Mouse (Mus musculus) thymus, adult 2 months (tissue): ENCODE results near the gene Lhpp.

ENCODE experiments used
- CTCF ChIP-seq: fragments of 200-500 bp; IDR thresholded peaks from 2 replicates; pipeline ENCODE4 v1.5.1; 2012; ENCODE audit warnings: mild to moderate bottlenecking, control low read depth, low read length, moderate library complexity, borderline replicate concordance; ENCODE audit not compliant: control insufficient read depth, poor library complexity, insufficient read depth; ENCODE audit errors: extremely low read depth
- POLR2A ChIP-seq: fragments of 200-500 bp; IDR thresholded peaks from 2 replicates; pipeline ENCODE4 v1.6.1; 2012; ENCODE audit warnings: mild to moderate bottlenecking, low read length, control low read depth, moderate library complexity; ENCODE audit not compliant: control insufficient read depth, poor library complexity, insufficient read depth; ENCODE audit errors: extremely low read depth

GRCm38 (mm10) chr7:132705130-132705529, 94.7 kb downstream of the Lhpp start:
- no peak for TF ChIP-seq POLR2A
- no peak for TF ChIP-seq CTCF
